Mouse (Mus musculus) cortical plate, adult 2 months (tissue): ENCODE measurements around the gene Rph3a. TPM values are rescaled to one million over a fixed set of nuclear protein-coding genes. Genes with fewer than 3 reads are reported as not detected.

ENCODE experiments used
- H3K27ac ChIP-seq: fragments of 200-500 bp; 2 replicates; pipeline ENCODE4 v1.5.1; 2012; ENCODE audit warnings: low read length, control low read depth, inconsistent platforms; ENCODE audit not compliant: insufficient read depth
- H3K4me1 ChIP-seq: fragments of 200-500 bp; 2 replicates; pipeline ENCODE4 v1.6.1; 2011; ENCODE audit warnings: low read length; ENCODE audit not compliant: control insufficient read depth, insufficient read depth
- H3K4me3 ChIP-seq: fragments of 200-500 bp; 2 replicates; pipeline ENCODE4 v1.5.1; 2011; ENCODE audit warnings: mild to moderate bottlenecking, low read length, control low read depth; ENCODE audit not compliant: insufficient read depth
- CTCF ChIP-seq: fragments of 200-500 bp; IDR thresholded peaks from 2 replicates; pipeline ENCODE4 v1.5.1; 2011; ENCODE audit warnings: mild to moderate bottlenecking, control low read depth, low read length; ENCODE audit not compliant: insufficient read depth; ENCODE audit errors: extremely low read depth
- POLR2A ChIP-seq: fragments of 200-500 bp; IDR thresholded peaks from 2 replicates; pipeline ENCODE4 v1.6.1; 2011; ENCODE audit warnings: mild to moderate bottlenecking, low read length, control low read depth; ENCODE audit not compliant: insufficient read depth; ENCODE audit errors: extremely low read depth
- polyA plus RNA-seq: library from polyadenylated mRNA; depleted of rRNA; stranded (reverse); fragments of >200 nt; gene quantifications from 2 replicates; pipeline ENCODE4 v1.2.3, GENCODE M21; 2012; rRNA removed

Rph3a gene
- 256 and 278 TPM in 2 replicates for polyA plus RNA-seq

GRCm38 (mm10) chr5:121009811-121010569, at the start of gene Rph3a:
TSS of gene Rph3a (minus strand) at chr5:121010092.
- TF ChIP-seq CTCF: no peak
- no peak for TF ChIP-seq POLR2A
- Histone ChIP-seq H3K4me3 (peak within 1 kb of the TSS; percentile 84), H3K27ac (peak within 1 kb of the TSS; percentile 5; the same call in 1 of the 2 replicates), H3K4me1 (peaks cover 12% of the 10 kb centered on the region)

GRCm38 (mm10) chr5:121058261-121058660, 48.4 kb upstream of the Rph3a start:
- TF ChIP-seq POLR2A (no peak), CTCF (no peak)
- H3K4me3 ChIP-seq: no peak overlapping the region
- H3K27ac ChIP-seq: no peak overlapping the region
- H3K4me1 ChIP-seq: no peaks in the 10 kb centered on the region

DNA sequence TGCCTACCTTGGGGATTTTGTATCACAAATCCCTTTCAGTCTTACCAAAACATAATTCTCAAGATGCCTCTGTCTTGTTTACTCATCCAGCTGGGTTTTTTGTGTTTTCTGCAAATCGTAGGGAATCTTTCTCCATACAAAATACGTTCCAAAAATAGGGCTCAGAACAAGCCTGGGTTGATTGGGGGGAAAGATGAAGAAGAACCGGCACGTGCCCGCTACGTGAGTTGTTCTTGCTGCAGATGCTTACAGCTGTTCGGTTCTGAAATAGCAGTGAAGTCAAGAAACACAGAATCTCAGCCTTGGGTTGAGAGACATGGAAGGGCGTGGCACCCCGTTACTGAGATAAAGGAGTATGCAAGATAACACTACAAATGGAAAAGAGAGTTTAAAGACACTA, 44.0 kb upstream of the Rph3a start:
- H3K4me1 ChIP-seq: no peaks in the 10 kb centered on the region
- no peak overlapping the region for H3K4me3 ChIP-seq
- no peak overlapping the region for H3K27ac ChIP-seq
- TF ChIP-seq CTCF (no peak), POLR2A (no peak)

GRCm38 (mm10) chr5:121041791-121042190, 31.9 kb upstream of the Rph3a start:
- Histone ChIP-seq H3K27ac (no peak overlapping the region), H3K4me1 (no peaks in the 10 kb centered on the region), H3K4me3 (no peak overlapping the region)
- TF ChIP-seq POLR2A: no peak
- no peak for TF ChIP-seq CTCF

GRCm38 (mm10) chr5:121039465-121039864, 29.6 kb upstream of the Rph3a start:
- H3K27ac ChIP-seq: no peak overlapping the region
- no peaks in the 10 kb centered on the region for H3K4me1 ChIP-seq
- no peak for TF ChIP-seq CTCF
- TF ChIP-seq POLR2A: no peak
- no peak overlapping the region for H3K4me3 ChIP-seq

DNA sequence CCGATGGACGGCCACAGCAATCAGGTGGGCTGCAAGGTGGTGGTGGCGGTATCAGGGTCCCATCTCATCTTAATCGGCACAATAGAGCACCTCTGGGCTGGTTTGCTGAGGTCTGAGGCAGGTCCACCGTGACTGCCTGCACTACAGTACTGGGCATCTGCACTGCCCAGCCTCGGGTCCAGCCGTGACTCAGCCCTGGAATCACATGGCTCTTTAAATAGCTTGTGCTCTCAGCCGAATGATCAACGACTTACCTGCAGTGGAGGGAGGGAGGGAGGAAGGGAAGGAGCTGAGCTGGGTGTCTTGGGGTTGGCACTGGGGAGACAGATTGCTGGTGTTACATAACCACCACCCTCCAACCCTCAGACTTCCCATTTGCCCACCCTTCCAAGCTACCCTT, 20.3 kb upstream of the Rph3a start:
- no peaks in the 10 kb centered on the region for H3K4me1 ChIP-seq
- TF ChIP-seq CTCF (no peak), POLR2A (no peak)
- no peak overlapping the region for H3K27ac ChIP-seq
- H3K4me3 ChIP-seq: no peak overlapping the region

GRCm38 (mm10) chr5:121019505-121019904, 9.6 kb upstream of the Rph3a start:
- no peak for TF ChIP-seq POLR2A
- TF ChIP-seq CTCF: no peak
- Histone ChIP-seq H3K27ac (0 out of 2 replicates have a peak overlapping the region, but pooled peaks have one; percentile 15), H3K4me3 (no peak overlapping the region), H3K4me1 (peaks cover 4% of the 10 kb centered on the region)

GRCm38 (mm10) chr5:121017699-121018098, 7.8 kb upstream of the Rph3a start:
- Histone ChIP-seq H3K4me1 (peaks cover 4% of the 10 kb centered on the region), H3K27ac (no peak overlapping the region), H3K4me3 (no peak overlapping the region)
- TF ChIP-seq POLR2A: no peak
- no peak for TF ChIP-seq CTCF

DNA sequence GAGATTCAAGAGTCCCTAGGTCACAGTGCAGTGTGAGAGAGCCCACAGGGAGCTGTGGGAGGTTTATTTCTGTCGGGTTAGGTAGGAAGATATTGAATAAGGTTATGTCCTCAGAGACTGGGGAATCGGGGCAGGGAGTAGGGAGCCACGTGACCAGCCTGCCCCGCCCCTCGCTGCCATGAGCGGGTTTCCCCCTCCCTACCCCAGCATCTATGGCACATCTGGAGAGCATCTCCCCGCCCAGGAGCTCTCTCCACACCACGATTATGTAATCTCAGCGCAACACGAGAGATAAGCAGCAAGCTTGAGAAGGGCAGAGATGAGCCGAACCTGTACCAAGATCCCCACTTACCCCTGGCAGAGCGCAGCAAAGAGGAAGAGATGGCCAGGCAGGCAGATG, 6.5 kb upstream of the Rph3a start:
- Histone ChIP-seq H3K4me1 (peaks cover 9% of the 10 kb centered on the region), H3K4me3 (no peak overlapping the region), H3K27ac (no peak overlapping the region)
- TF ChIP-seq CTCF (no peak), POLR2A (no peak)

- Histone ChIP-seq H3K4me3 (no peak overlapping the region), H3K4me1 (peaks cover 9% of the 10 kb centered on the region), H3K27ac (no peak overlapping the region)
- TF ChIP-seq CTCF (no peak), POLR2A (no peak)
These were observed 4.6 kb upstream of the Rph3a start for GRCm38 (mm10) chr5:121014496-121014895.

DNA sequence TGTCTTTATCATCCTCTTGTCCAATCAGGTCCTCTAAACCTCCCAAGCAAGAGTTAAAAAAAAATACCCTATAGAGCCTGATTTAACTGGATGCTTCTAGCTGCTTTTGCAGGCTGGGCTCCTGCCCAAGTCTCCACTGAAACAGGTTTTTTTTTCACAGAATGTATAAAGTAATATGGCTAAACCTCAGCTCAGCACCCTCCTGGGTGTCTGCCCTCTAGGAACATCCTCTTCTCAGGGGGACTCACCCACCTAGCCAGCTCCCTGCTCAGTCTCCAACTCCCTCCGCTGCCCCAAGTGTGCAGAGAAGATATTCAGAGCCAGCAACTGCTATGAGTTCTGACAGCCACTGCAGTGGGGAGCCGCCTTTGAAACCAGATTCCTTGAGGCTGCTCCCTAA, 2.1 kb upstream of the Rph3a start:
- 0 out of 2 replicates have a peak overlapping the region, but pooled peaks have one; percentile 21 for H3K27ac ChIP-seq

More for the DNA sequence above, 2.1 kb upstream of the Rph3a start:
- no peak for TF ChIP-seq CTCF
- TF ChIP-seq POLR2A: no peak
- H3K4me1 ChIP-seq: peaks cover 9% of the 10 kb centered on the region
- no peak overlapping the region for H3K4me3 ChIP-seq
